23 mouse cellular contexts compared by ENCODE assay signal in genomic region chr13:41257851-41258250, GRCm38 (mm10). TPM values are rescaled to one million over a fixed set of nuclear protein-coding genes. Genes with fewer than 3 reads are reported as not detected.
"Had no signal": no experiment of that assay in that cellular context is flagged by ENCODE, and none has a peak within 500 bp of the region (broad histone marks: within the 10 kb centered on the region; RNA-seq: fewer than 3 reads in every experiment).

No protein-coding gene starts in this region.

- DNase-seq: liver, postnatal 0 days; lung, adult 2 months; lung, postnatal 14 days; lung, postnatal 36 days; retina, postnatal 1 day; right cerebral cortex, adult 18-20 months; right cerebral cortex, postnatal 25 days; right cerebral cortex, postnatal 4 days; spleen, adult 18-20 months; thymus, adult 18-20 months; thymus, postnatal 14 days; thymus, postnatal 36 days had no signal

- H3K27ac ChIP-seq: lung, embryonic 15.5 days; macrophage; midbrain, embryonic 13.5 days; midbrain, embryonic 15.5 days; neural tube, embryonic 12.5 days had no signal

- H3K4me3 ChIP-seq: lung, embryonic 15.5 days; megakaryocyte, embryonic 14.5 days; midbrain, embryonic 13.5 days; midbrain, embryonic 15.5 days; neural tube, embryonic 12.5 days had no signal

- ATAC-seq: liver, postnatal 0 days; lung, postnatal 0 days; midbrain, embryonic 13.5 days; midbrain, embryonic 15.5 days had no signal

RNA-seq across cellular contexts. Expression of gene Gm17364, which starts 15.9 kb away (rescaled TPM):
- total RNA-seq: megakaryocyte progenitor cell, adult 5-6 weeks; midbrain, postnatal 0 days; monocyte, adult 5-6 weeks; neutrophil, adult 5-6 weeks had no signal

RNA-seq across cellular contexts. Expression of gene Elovl2, which starts 37.6 kb away (rescaled TPM):
- total RNA-seq: monocyte, adult 5-6 weeks; neutrophil, adult 5-6 weeks had no signal
